Mouse (Mus musculus): Measurements from ENCODE around the gene Ryr2. TPM values are rescaled to one million over a fixed set of nuclear protein-coding genes. Genes with fewer than 3 reads are reported as not detected.
"Not testable (repeated sequence)": the region's sequence is repeated elsewhere in the genome, so short reads cannot be mapped to it uniquely, and the experiment has no call there.

The Ryr2 gene
- polyA plus RNA-seq (2012; fragmentation: generic; extraction: Trizol) = not detected
- long read RNA-seq, experiment 1 = 0 reads
- long read RNA-seq, experiment 2 = 0 reads

DNA sequence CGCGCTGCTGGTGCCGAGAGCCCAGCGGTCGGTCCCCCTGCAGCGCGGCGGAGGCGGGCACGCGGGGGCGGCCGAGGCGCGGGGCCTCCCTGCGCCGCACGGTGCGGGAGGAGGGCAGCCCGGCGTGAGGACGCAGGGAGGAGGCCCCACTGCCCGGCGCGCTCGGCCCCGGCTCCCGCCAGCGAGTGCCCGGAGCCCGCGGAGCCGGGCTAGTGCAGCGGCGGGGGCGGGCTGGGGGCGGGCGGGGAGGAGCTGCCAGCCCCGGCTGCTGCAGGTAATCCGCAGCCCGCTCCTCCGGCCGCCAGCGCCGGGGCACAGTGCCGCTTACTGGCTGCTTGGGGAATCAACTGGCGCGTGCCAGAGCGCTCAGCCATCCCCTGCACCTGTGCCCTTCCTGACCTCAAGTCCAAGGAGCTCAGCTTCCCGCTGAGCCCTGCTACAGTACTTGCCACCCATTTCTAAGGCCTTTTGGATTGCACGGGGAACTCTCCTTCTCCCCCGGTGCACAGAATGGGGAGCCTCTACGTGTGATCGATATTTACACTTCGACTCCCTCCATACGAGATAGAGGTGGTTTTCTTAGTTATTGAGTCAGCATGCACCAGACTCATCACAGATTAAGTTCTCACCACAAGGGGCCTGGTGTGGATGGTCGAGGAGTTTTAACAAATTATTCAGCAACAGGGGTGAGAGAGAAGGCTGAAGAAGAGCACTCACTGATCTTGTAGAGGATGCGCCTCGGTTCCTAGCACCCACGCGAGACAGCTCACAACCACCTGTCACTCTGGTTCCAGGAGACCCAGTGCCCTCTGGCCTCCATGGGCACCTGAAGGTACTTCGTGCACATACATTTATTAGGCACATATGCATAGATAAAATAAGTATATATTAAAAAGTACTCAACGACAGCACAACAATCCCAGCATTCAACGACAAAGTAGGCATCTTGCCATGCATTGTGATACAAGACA is at the start of gene Ryr2:
TSS of gene Ryr2 (minus strand) at position 284 of the 971 bp plus-strand sequence.
- H3K27me3 ChIP-seq (ENCODE audit: control insufficient read depth, insufficient read depth, insufficient read length) = peaks cover 31% of the 10 kb centered on the region
- no peaks in the 10 kb centered on the region for H3K36me3 ChIP-seq (ENCODE audit: control insufficient read depth, insufficient read depth)
- no peaks in the 10 kb centered on the region for H3K79me2 ChIP-seq (ENCODE audit: control insufficient read depth, insufficient read depth)
- TF ChIP-seq MAX (IDR thresholded peaks at IDR 0.05) (no peak), USF1 (IDR thresholded peaks at IDR 0.05; ENCODE audit: low read depth) (no peak), MYOG (IDR thresholded peaks at IDR 0.05; ENCODE audit: control insufficient read depth, extremely low read depth, insufficient read length) (no peak), CTCF (IDR thresholded peaks at IDR 0.05; ENCODE audit: control insufficient read depth, insufficient read depth, insufficient read length) (no peak), MYOD1 (IDR thresholded peaks at IDR 0.05; ENCODE audit: control insufficient read depth, insufficient read length, low read depth) (no peak), FOSL1 (IDR thresholded peaks at IDR 0.05; ENCODE audit: insufficient read depth, low read length, poor library complexity, severe bottlenecking) (no peak), CEBPB (IDR thresholded peaks at IDR 0.05; ENCODE audit: low read depth) (no peak)
- H3K4me3 ChIP-seq (ENCODE audit: insufficient read depth, poor library complexity, severe bottlenecking) = no peak within 1 kb of the TSS
- H3K79me3 ChIP-seq (ENCODE audit: low read depth) = no peaks in the 10 kb centered on the region
- H3ac ChIP-seq (ENCODE audit: control insufficient read depth, insufficient read length, low read depth) = no peak within 1 kb of the TSS

DNA sequence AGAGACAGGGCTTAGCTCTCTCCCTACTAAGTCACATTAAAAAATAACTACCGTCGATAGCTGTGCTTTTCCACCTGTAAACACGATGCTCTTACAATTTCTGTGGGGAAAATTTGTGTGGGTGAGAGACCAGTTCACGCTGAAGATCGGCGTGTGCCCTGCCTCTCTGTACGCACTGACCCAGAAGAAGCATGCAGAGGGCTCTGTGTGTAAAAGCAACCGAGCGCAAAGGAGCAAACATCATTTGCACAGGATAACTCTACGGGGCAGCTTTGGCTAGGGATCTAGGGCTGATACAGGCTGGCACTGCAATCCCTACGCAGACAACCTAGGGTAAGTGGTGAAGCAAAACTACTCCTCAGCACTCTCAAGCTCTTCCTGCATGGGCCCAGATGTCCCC is 47.2 kb upstream of the Ryr2 start:
- TF ChIP-seq FOSL1 (IDR thresholded peaks at IDR 0.05; ENCODE audit: insufficient read depth, low read length, poor library complexity, severe bottlenecking) = no peak
- TF ChIP-seq CTCF (IDR thresholded peaks at IDR 0.05; ENCODE audit: control insufficient read depth, insufficient read depth, insufficient read length) = no peak
- TF ChIP-seq MYOG (IDR thresholded peaks at IDR 0.05; ENCODE audit: control insufficient read depth, extremely low read depth, insufficient read length) = no peak
- TF ChIP-seq USF1 (IDR thresholded peaks at IDR 0.05; ENCODE audit: low read depth) = no peak
- TF ChIP-seq CEBPB (IDR thresholded peaks at IDR 0.05; ENCODE audit: low read depth) = no peak
- no peak for TF ChIP-seq MAX (IDR thresholded peaks at IDR 0.05)
- TF ChIP-seq MYOD1 (IDR thresholded peaks at IDR 0.05; ENCODE audit: control insufficient read depth, insufficient read length, low read depth) = no peak

DNA sequence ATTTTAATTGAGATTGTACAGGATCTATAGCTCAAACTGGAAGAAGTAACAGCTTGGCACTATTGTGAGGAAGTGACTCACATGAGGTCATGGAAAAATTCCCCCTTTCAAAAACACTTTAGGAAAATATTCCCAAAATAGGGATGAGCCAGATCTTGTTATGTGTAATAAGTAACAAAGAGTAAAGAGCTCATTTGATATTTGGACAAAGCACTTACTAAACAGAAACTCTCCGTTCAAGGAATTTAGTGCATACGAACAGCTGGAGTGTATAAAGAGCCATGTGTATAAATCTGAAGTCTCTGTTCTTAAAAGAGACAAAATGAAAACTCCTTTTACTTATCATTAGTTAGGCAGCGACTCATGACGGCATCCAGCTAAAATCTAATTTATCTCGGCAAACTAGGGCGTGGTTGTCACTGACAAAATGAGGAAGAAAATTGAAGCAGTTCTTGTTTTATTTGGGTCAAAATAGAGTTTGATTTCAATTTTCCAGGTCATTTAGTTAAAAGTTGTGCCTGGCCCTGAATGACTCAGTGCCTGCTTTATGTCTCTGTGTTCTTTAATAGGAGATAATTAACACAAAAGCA is 40.3 kb upstream of the Ryr2 start:
- H3K36me3 ChIP-seq (ENCODE audit: control insufficient read depth, insufficient read depth) = no peaks in the 10 kb centered on the region
- no peaks in the 10 kb centered on the region for H3K79me3 ChIP-seq (ENCODE audit: low read depth)
- H3ac ChIP-seq (ENCODE audit: control insufficient read depth, insufficient read length, low read depth) = no peak overlapping the region
- H3K4me3 ChIP-seq (ENCODE audit: insufficient read depth, poor library complexity, severe bottlenecking) = no peak overlapping the region
- H3K27me3 ChIP-seq (ENCODE audit: control insufficient read depth, insufficient read depth, insufficient read length) = no peaks in the 10 kb centered on the region
- TF ChIP-seq CEBPB (IDR thresholded peaks at IDR 0.05; ENCODE audit: low read depth) (no peak), USF1 (IDR thresholded peaks at IDR 0.05; ENCODE audit: low read depth) (no peak), MYOD1 (IDR thresholded peaks at IDR 0.05; ENCODE audit: control insufficient read depth, insufficient read length, low read depth) (no peak), FOSL1 (IDR thresholded peaks at IDR 0.05; ENCODE audit: insufficient read depth, low read length, poor library complexity, severe bottlenecking) (no peak), MYOG (IDR thresholded peaks at IDR 0.05; ENCODE audit: control insufficient read depth, extremely low read depth, insufficient read length) (no peak), MAX (IDR thresholded peaks at IDR 0.05) (no peak), CTCF (IDR thresholded peaks at IDR 0.05; ENCODE audit: control insufficient read depth, insufficient read depth, insufficient read length) (no peak)
- no peaks in the 10 kb centered on the region for H3K79me2 ChIP-seq (ENCODE audit: control insufficient read depth, insufficient read depth)

More for the DNA sequence above, 47.2 kb upstream of the Ryr2 start:
- Histone ChIP-seq H3K79me2 (ENCODE audit: control insufficient read depth, insufficient read depth) (no peaks in the 10 kb centered on the region), H3K36me3 (ENCODE audit: control insufficient read depth, insufficient read depth) (no peaks in the 10 kb centered on the region), H3K27me3 (ENCODE audit: control insufficient read depth, insufficient read depth, insufficient read length) (no peaks in the 10 kb centered on the region), H3K79me3 (ENCODE audit: low read depth) (no peaks in the 10 kb centered on the region), H3K4me3 (ENCODE audit: insufficient read depth, poor library complexity, severe bottlenecking) (no peak overlapping the region), H3ac (ENCODE audit: control insufficient read depth, insufficient read length, low read depth) (no peak overlapping the region)

DNA sequence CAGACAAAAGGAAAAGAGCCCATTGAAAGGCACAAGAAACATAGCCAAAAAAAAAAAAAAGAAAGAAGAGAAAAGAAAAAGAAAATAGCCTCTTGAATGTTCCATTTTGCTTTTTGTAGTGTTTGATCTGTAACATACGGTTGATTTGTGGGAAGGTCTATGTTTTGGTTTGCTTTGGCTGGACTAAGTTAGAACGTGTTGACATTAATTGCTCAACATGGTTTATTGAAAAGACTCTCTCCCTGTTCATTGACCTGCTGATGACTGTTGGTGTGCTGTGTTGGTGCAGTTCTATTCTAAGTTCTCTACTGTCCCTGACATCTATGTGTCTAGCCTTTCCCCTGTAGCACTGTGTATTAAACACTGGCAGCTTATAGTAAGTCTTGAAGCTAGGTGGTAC is 39.7 kb upstream of the Ryr2 start:
- Histone ChIP-seq H3K4me3 (ENCODE audit: insufficient read depth, poor library complexity, severe bottlenecking) (no peak overlapping the region), H3ac (ENCODE audit: control insufficient read depth, insufficient read length, low read depth) (no peak overlapping the region), H3K27me3 (ENCODE audit: control insufficient read depth, insufficient read depth, insufficient read length) (no peaks in the 10 kb centered on the region), H3K79me2 (ENCODE audit: control insufficient read depth, insufficient read depth) (no peaks in the 10 kb centered on the region), H3K36me3 (ENCODE audit: control insufficient read depth, insufficient read depth) (no peaks in the 10 kb centered on the region), H3K79me3 (ENCODE audit: low read depth) (no peaks in the 10 kb centered on the region)
- no peak for TF ChIP-seq MYOD1 (IDR thresholded peaks at IDR 0.05; ENCODE audit: control insufficient read depth, insufficient read length, low read depth)
- no peak for TF ChIP-seq USF1 (IDR thresholded peaks at IDR 0.05; ENCODE audit: low read depth)
- no peak for TF ChIP-seq CTCF (IDR thresholded peaks at IDR 0.05; ENCODE audit: control insufficient read depth, insufficient read depth, insufficient read length)

DNA sequence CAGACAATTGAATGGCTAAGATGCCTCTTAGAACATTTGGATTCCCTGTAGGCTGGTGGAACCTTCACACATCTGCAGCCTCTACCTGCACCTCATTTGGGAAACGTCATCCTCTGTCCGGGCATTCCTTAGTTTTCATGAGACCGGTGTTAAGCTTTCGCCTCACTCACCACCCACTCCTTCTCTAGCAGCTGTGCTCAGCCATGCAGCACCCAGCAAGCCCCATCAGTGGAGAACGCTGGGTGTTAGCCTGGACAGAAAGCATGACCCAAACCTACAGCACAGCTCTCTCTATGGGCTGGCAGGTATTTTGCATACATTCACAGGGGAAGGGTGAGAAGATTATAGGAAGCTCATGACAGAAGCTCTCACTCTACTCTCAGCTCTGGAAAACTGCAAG is 36.6 kb upstream of the Ryr2 start:
- Histone ChIP-seq H3K79me3 (ENCODE audit: low read depth) (no peaks in the 10 kb centered on the region), H3K27me3 (ENCODE audit: control insufficient read depth, insufficient read depth, insufficient read length) (no peaks in the 10 kb centered on the region), H3K36me3 (ENCODE audit: control insufficient read depth, insufficient read depth) (no peaks in the 10 kb centered on the region), H3K4me3 (ENCODE audit: insufficient read depth, poor library complexity, severe bottlenecking) (no peak overlapping the region), H3K79me2 (ENCODE audit: control insufficient read depth, insufficient read depth) (no peaks in the 10 kb centered on the region), H3ac (ENCODE audit: control insufficient read depth, insufficient read length, low read depth) (no peak overlapping the region)
- no peak for TF ChIP-seq CTCF (IDR thresholded peaks at IDR 0.05; ENCODE audit: control insufficient read depth, insufficient read depth, insufficient read length)
- no peak for TF ChIP-seq CEBPB (IDR thresholded peaks at IDR 0.05; ENCODE audit: low read depth)
- no peak for TF ChIP-seq USF1 (IDR thresholded peaks at IDR 0.05; ENCODE audit: low read depth)
- no peak for TF ChIP-seq FOSL1 (IDR thresholded peaks at IDR 0.05; ENCODE audit: insufficient read depth, low read length, poor library complexity, severe bottlenecking)
- no peak for TF ChIP-seq MAX (IDR thresholded peaks at IDR 0.05)
- TF ChIP-seq MYOD1 (IDR thresholded peaks at IDR 0.05; ENCODE audit: control insufficient read depth, insufficient read length, low read depth) = no peak
- no peak for TF ChIP-seq MYOG (IDR thresholded peaks at IDR 0.05; ENCODE audit: control insufficient read depth, extremely low read depth, insufficient read length)

DNA sequence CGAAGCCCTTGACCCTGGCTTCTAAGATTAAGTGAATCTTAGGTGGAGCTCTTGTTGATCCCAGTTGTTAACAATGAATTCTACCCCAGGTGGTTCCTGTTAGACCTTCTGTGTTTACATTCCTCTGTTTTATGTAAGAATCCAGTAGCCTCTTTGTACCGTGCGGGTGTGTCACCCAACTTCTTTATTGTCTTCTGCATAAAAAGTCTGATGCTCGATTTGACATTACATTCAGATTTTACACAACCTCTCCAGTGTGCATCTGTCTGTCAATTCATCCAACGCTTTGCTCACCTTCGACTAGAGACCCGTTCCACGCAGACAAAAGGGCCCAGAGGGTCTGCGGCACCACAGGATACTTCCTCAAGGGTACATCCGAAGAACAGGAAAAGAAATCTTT is 29.7 kb upstream of the Ryr2 start:
- H3ac ChIP-seq (ENCODE audit: control insufficient read depth, insufficient read length, low read depth) = not testable (repeated sequence)

More for the DNA sequence above, 29.7 kb upstream of the Ryr2 start:
- H3K79me3 ChIP-seq (ENCODE audit: low read depth); H3K36me3 ChIP-seq (ENCODE audit: control insufficient read depth, insufficient read depth); H3K79me2 ChIP-seq (ENCODE audit: control insufficient read depth, insufficient read depth); H3K4me3 ChIP-seq (ENCODE audit: insufficient read depth, poor library complexity, severe bottlenecking); H3K27me3 ChIP-seq (ENCODE audit: control insufficient read depth, insufficient read depth, insufficient read length): not testable (repeated sequence)
